Mouse (Mus musculus) left cerebral cortex, adult 11 months (tissue): ENCODE data around the gene Polr2c.
"Not testable (repeated sequence)": the region's sequence is repeated elsewhere in the genome, so short reads cannot be mapped to it uniquely, and the experiment has no call there.

Experiments used
- DNase-seq: peaks from one replicate; pipeline ENCODE4 v3.0.0; 2022; ENCODE audit warnings: low spot score

The Polr2c gene

GRCm38 (mm10) chr8:94857346-94858173 lies at the start of gene Polr2c:
Polr2c (plus strand) TSS chr8:94857450.
- DNase-seq, result peak; percentile 81

- DNase-seq, result no peak
These were observed 49.7 kb upstream of the Polr2c start for GRCm38 (mm10) chr8:94807506-94807905.

- no peak for DNase-seq
These were observed 48.9 kb upstream of the Polr2c start for GRCm38 (mm10) chr8:94808372-94808771.

- no peak for DNase-seq
These were observed 47.1 kb upstream of the Polr2c start, which contains the start of gene Ccl17 for GRCm38 (mm10) chr8:94810153-94810552. Ccl17 (plus strand) TSS chr8:94810453.

GRCm38 (mm10) chr8:94810855-94811254 lies 46.4 kb upstream of the Polr2c start:
- DNase-seq, result no peak

GRCm38 (mm10) chr8:94811654-94812053 lies 45.6 kb upstream of the Polr2c start:
- DNase-seq, result no peak

GRCm38 (mm10) chr8:94812645-94813098 lies 44.6 kb upstream of the Polr2c start:
- DNase-seq, result peak; percentile 88

- DNase-seq, result no peak
These were observed 42.7 kb upstream of the Polr2c start for GRCm38 (mm10) chr8:94814556-94814955.

GRCm38 (mm10) chr8:94817933-94818332 lies 39.3 kb upstream of the Polr2c start:
- DNase-seq, result no peak

GRCm38 (mm10) chr8:94819671-94820179 lies 37.5 kb upstream of the Polr2c start:
- DNase-seq, result no peak

GRCm38 (mm10) chr8:94820553-94820952 lies 36.7 kb upstream of the Polr2c start:
- DNase-seq, result no peak

GRCm38 (mm10) chr8:94821381-94821780 lies 35.9 kb upstream of the Polr2c start:
- DNase-seq, result no peak

- DNase-seq, result no peak
These were observed 34.4 kb upstream of the Polr2c start for GRCm38 (mm10) chr8:94822637-94823560.

- no peak for DNase-seq
These were observed 32.1 kb upstream of the Polr2c start for GRCm38 (mm10) chr8:94825170-94825569.

- no peak for DNase-seq
These were observed 31.0 kb upstream of the Polr2c start for GRCm38 (mm10) chr8:94826210-94826609.

GRCm38 (mm10) chr8:94828284-94828683 lies 29.0 kb upstream of the Polr2c start:
- DNase-seq, result no peak

- DNase-seq, result not testable (repeated sequence)
These were observed 23.3 kb upstream of the Polr2c start for GRCm38 (mm10) chr8:94833901-94834405.

- DNase-seq, result not testable (repeated sequence)
These were observed 21.5 kb upstream of the Polr2c start for GRCm38 (mm10) chr8:94835751-94836150.

GRCm38 (mm10) chr8:94836456-94837240 lies 20.6 kb upstream of the Polr2c start:
- DNase-seq, result no peak

- DNase-seq, result peak; percentile 88
These were observed 19.3 kb upstream of the Polr2c start, which contains the start of the genes Coq9 and Ciapin1 for GRCm38 (mm10) chr8:94837662-94838574. Coq9 (plus strand) TSS chr8:94838321. Ciapin1 (minus strand) TSS chr8:94838358.
